Mouse (Mus musculus) heart, embryonic 12.5 days (tissue): ENCODE measurements at regions not wholly inside any gene's neighbourhood (a gene's known extent, or its start where the extent isn't known, plus 50 kb on each side); places are given as distances from the start of the nearest gene placed in this dataset.

Experiments
- ATAC-seq: fragments of 200-750 bp; cut with Nextera tagmentation; 2 replicates; pipeline ENCODE4 v1.8.0; 2017; ENCODE audit warnings: moderate TSS enrichment, moderate library complexity; ENCODE audit not compliant: insufficient number of reproducible peaks, low FRiP score
- H3K27ac ChIP-seq: fragments of 300-500 bp; sonication (generic); 2 replicates; pipeline ENCODE4 v1.5.1; 2016; ENCODE audit warnings: mild to moderate bottlenecking, moderate library complexity; ENCODE audit not compliant: poor library complexity, severe bottlenecking
- H3K27me3 ChIP-seq: fragments of 300-500 bp; sonication (generic); replicated peaks from 2 replicates; pipeline ENCODE4 v1.6.1; 2016; ENCODE audit warnings: mild to moderate bottlenecking, moderate library complexity
- H3K36me3 ChIP-seq: fragments of 300-500 bp; sonication (generic); 2 replicates; pipeline ENCODE4 v1.6.1; 2016; ENCODE audit warnings: mild to moderate bottlenecking, moderate library complexity
- H3K4me1 ChIP-seq: fragments of 300-500 bp; sonication (generic); replicated peaks from 2 replicates; pipeline ENCODE4 v1.6.1; 2016; ENCODE audit warnings: mild to moderate bottlenecking
- H3K4me2 ChIP-seq: fragments of 300-500 bp; sonication (generic); 2 replicates; pipeline ENCODE4 v1.6.1; 2016; ENCODE audit warnings: mild to moderate bottlenecking, moderate library complexity
- H3K4me3 ChIP-seq: fragments of 300-500 bp; sonication (generic); 2 replicates; pipeline ENCODE4 v1.5.1; 2016; ENCODE audit warnings: mild to moderate bottlenecking
- H3K9ac ChIP-seq: fragments of 300-500 bp; sonication (generic); 2 replicates; pipeline ENCODE4 v1.6.1; 2016; ENCODE audit warnings: mild to moderate bottlenecking, moderate library complexity
- H3K9me3 ChIP-seq: fragments of 300-500 bp; sonication (generic); replicated peaks from 2 replicates; pipeline ENCODE4 v1.6.1; 2016; ENCODE audit warnings: mild to moderate bottlenecking, moderate library complexity
- WGBS: fragments of 180-500 bp; shearing (Covaris S2); methylation state at CpG from one replicate; pipeline ENCODE4 v1.1.7; 2016; 5-methylcytosine and 5-hydroxymethylcytosine counted together

DNA sequence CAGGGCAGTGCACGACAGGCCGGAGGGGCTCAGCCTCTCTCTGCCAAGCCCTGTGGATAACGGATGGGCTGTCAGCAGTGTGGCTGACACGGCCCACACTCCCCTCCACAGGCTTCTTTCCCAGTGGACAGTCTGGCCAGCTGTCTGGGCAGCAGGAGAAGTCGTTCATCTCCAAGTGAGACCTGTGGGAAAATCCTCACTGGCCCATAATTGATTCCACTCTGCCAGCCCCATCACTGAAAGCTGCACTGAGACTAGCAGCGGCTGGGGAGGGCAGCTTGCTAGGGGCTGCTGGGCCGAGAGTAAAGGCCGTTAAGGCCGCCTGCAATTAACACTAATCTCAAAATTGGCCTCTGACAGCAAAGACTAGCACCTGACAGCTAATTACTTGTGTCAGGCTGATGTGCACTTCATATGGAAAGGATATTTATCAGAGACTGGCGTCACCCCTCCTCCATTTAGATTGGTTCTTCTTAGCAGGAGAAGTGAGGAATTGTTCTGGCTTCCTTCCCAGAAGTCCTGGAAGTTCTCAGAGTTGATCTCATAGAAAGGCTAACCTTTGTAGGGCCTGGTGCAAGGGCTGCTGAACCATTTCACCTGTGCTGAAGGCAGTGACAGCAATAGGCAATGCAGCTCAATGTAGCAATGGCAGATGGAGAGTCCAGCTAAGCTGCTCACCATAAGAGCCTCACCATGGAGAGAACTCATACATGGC is 873.5 kb downstream of the Zfp704 start:
- Histone ChIP-seq H3K9me3 (no peaks in the 10 kb centered on the region), H3K4me2 (peak overlapping the region; percentile 12; the same call in 1 of the 2 replicates), H3K4me3 (no peak overlapping the region), H3K27me3 (no peaks in the 10 kb centered on the region), H3K9ac (no peak overlapping the region; the same call in 1 of the 2 replicates), H3K36me3 (no peaks in the 10 kb centered on the region), H3K4me1 (peaks cover 31% of the 10 kb centered on the region), H3K27ac (peak overlapping the region; percentile 71)
- WGBS: 21% methylated on average over 10 of the region's 10 CpGs
- ATAC-seq: peak; percentile 49; the same call in 1 of the 2 replicates

DNA sequence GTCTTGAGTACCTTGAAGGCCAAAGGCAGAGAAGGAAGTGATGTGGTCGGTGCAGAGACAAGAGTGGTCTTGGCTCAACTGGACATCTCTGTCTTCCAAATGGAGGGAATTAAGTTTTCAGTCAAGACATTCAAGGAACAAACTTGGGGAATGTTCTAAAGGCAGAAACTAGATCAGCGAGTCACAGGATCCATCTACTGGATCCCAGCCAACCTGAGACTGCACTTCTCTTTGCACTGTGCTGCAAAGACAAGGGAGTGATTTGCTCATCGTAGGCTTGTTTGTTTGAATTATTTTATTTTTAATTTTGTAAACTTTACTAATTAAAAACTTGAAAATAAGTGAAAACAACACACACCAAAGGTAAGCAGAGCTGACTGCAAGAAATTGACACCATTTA is 875.8 kb downstream of the Zfp704 start:
- Histone ChIP-seq H3K27me3 (no peaks in the 10 kb centered on the region), H3K36me3 (no peaks in the 10 kb centered on the region), H3K9ac (no peak overlapping the region), H3K4me3 (no peak overlapping the region), H3K9me3 (no peaks in the 10 kb centered on the region), H3K27ac (no peak overlapping the region), H3K4me2 (no peak overlapping the region), H3K4me1 (peaks cover 21% of the 10 kb centered on the region)
- no peak for ATAC-seq
- WGBS: 55% methylated on average over 3 of the region's 3 CpGs

DNA sequence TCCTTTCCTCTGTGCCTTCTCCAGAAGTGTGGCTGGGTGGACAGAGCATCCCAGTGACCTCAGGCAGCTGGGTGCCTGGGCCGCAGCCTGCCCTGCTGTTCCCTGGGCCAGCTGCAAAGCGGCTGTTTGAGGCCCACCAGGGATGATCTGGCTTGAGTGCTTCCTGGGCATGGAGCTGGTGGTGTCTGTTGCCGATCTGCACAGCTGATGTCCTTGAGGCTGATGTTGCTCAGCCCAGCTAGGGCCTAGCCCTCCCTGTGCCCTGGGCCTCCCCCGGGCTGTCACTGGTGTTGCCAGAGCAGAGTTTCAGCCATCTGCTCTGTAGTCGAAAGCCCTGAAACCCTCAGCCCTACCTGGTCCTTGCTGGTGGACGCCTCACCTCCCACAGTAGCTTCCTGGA is 878.5 kb downstream of the Zfp704 start:
- Histone ChIP-seq H3K4me1 (peaks cover 7% of the 10 kb centered on the region), H3K4me2 (no peak overlapping the region), H3K9me3 (no peaks in the 10 kb centered on the region), H3K27ac (no peak overlapping the region), H3K27me3 (no peaks in the 10 kb centered on the region), H3K4me3 (no peak overlapping the region), H3K36me3 (no peaks in the 10 kb centered on the region), H3K9ac (no peak overlapping the region)
- WGBS: 53% methylated on average over 6 of the region's 6 CpGs
- no peak for ATAC-seq

DNA sequence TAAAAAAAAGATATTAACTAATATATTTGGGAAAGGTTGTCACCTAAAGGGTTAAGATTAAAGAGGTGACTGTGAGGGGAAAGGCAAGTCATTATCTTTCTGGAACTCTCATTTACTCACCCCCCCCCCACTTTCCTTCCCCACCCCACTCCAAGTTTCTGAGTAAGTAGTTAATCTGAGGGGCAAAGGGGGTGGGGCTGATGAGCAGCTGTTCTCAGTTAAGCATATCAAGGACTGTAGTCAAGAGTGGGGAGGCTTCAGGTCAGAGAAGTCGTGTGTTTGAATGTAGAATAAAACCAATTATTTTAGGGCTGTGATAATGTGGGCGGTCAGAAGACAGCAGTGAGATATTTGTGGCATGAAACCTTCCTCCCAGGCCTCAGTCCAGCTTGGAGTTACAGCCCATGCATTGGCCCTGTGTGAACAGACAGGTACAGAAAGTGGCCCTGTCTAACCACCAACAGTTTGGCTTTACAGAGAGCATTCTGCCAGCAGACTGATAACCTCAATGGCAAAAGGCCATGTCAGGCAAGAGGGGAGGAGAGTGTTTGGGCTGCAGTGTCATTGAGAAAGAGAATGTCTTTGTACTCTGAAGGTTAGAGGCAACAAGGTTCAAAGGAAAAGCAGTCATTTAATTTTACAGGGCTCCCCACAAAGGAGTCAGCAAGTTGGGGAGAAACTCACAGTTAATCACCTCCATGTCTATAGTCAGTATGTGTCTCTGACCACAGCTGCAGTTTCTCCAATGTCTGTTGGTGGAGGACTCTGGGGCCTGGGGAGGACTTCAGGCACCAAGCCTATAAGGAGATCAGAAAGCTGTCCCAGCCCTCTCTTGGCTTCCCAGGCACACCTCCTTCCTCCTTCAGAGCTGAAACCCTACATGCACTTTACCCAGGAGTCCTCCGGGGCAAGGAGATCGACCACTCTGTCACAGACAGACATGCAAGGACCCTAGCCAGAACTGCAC is 888.0 kb downstream of the Zfp704 start:
- peaks cover 37% of the 10 kb centered on the region for H3K4me1 ChIP-seq
- WGBS: 45% methylated on average over 4 of the region's 4 CpGs

DNA sequence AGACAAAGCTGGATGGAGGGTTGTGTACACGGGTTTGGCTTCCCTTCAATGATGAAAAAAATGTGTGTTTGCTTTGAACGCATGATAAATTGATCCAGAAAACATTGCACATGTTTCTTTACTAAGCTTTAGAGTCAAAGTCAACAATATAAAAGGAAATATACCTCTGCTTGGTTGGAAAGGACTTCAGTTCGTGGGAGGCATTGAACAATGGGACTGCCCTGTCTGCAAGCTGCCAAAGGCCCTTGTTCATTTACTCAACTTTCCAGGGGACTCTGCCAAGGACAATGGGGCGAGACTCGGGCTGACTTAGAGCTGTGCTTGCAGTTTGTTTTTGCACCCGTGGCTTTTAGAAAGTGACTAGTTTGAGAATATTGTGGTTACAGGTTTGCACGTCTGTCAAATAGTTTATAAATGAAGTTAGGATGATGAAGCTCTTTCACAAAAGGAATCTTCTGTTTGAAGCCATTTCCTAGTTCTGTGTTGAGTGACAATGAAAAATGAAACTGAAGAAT is 889.2 kb downstream of the Zfp704 start:
- Histone ChIP-seq H3K36me3 (no peaks in the 10 kb centered on the region), H3K9ac (no peak overlapping the region), H3K4me2 (no peak overlapping the region), H3K27ac (no peak overlapping the region), H3K9me3 (no peaks in the 10 kb centered on the region), H3K4me3 (no peak overlapping the region), H3K4me1 (peaks cover 45% of the 10 kb centered on the region), H3K27me3 (no peaks in the 10 kb centered on the region)
- 79% methylated on average over 7 of the region's 7 CpGs for WGBS
- no peak for ATAC-seq

More for the DNA sequence above, 888.0 kb downstream of the Zfp704 start:
- Histone ChIP-seq H3K27me3 (no peaks in the 10 kb centered on the region), H3K4me2 (no peak overlapping the region), H3K27ac (no peak overlapping the region), H3K9me3 (no peaks in the 10 kb centered on the region), H3K36me3 (no peaks in the 10 kb centered on the region), H3K4me3 (no peak overlapping the region), H3K9ac (no peak overlapping the region)
- ATAC-seq: no peak

DNA sequence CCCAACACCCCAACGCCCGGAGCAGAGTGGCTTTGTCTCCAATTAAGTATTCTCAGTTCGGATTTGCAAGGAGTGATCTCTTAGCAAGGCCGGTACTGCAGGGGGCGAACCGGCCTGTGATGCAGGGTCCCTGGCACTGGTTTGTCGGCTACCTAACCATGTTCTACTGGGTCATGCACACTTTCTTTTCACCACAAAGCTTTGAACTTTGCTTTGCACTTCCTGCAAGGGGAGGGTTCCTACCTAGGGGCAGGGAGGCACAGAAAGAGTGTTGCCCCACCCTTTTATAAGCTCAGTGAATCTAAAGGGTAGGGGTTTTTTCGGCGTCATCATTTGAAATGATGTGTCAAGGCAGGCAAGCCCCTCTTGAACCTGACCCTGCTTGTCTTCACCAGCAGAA is 891.7 kb downstream of the Zfp704 start:
- H3K36me3 ChIP-seq: no peaks in the 10 kb centered on the region
- peak overlapping the region; percentile 80 for H3K4me2 ChIP-seq
- H3K27me3 ChIP-seq: no peaks in the 10 kb centered on the region
- no peaks in the 10 kb centered on the region for H3K9me3 ChIP-seq
- no peak for ATAC-seq
- H3K9ac ChIP-seq: no peak overlapping the region
- no peak overlapping the region for H3K4me3 ChIP-seq
- WGBS: 12% methylated on average over 9 of the region's 9 CpGs
- peaks cover 39% of the 10 kb centered on the region for H3K4me1 ChIP-seq
- no peak overlapping the region for H3K27ac ChIP-seq

DNA sequence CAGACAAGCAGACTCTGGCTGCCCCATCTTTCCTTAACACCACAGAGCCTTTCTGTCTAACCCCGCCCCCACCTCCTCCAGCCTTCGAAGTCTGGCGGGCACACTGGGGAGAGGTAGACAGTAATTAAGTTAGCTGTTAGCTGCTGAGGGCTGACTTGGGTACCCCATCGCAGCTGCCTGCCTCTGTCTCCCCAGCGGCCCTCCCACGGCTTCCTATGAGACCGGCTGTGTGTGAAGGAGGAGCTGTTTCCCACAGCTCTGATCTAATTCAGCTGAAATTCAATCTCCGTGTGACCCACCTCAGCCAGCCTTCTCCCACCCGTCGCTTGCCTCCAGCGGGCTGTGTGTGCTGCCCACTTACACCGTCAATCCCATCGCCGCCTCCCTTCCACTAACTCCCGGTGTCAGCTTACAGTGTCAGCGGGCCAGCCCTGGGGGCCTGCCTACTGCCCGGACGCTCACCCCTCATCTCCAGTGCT is 892.5 kb downstream of the Zfp704 start:
- H3K4me1 ChIP-seq: peaks cover 46% of the 10 kb centered on the region
- WGBS: under 1% methylated on average over 18 of the region's 18 CpGs

More for the DNA sequence above, 892.5 kb downstream of the Zfp704 start:
- Histone ChIP-seq H3K9me3 (no peaks in the 10 kb centered on the region), H3K9ac (peak overlapping the region; percentile 53), H3K27ac (peak overlapping the region; percentile 72), H3K27me3 (no peaks in the 10 kb centered on the region), H3K36me3 (no peaks in the 10 kb centered on the region), H3K4me3 (peak overlapping the region; percentile 42), H3K4me2 (peak overlapping the region; percentile 80)
- ATAC-seq: peak; percentile 81
